Mouse (Mus musculus): ENCODE results near the gene Zfp579. TPM values are rescaled to one million over a fixed set of nuclear protein-coding genes. Genes with fewer than 3 reads are reported as not detected.

Gene Zfp579
- polyA plus RNA-seq, 1 experiment from 2014 or later: 41.7 TPM

- H3K4me3 ChIP-seq (ENCODE audit: low read depth, low read length): no peak overlapping the region
- 83% methylated on average over 2 of the region's 2 CpGs for WGBS
- DNase-seq (ENCODE audit: low spot score, missing footprints): no peak
- no peak overlapping the region for H3K9ac ChIP-seq (ENCODE audit: low read length)
- no peak overlapping the region for H3K4me2 ChIP-seq
- peaks cover 9% of the 10 kb centered on the region for H3K4me1 ChIP-seq (ENCODE audit: control insufficient read depth, insufficient read depth, low read length)
- H3K9me3 ChIP-seq (ENCODE audit: control insufficient read depth, low read length): no peaks in the 10 kb centered on the region
- no peak overlapping the region for H3K27ac ChIP-seq (ENCODE audit: low read depth, low read length)
- H3K27me3 ChIP-seq (ENCODE audit: control insufficient read depth, insufficient read depth, low read length): no peaks in the 10 kb centered on the region; the same call in 1 of the 2 replicates
- ATAC-seq (ENCODE audit: low FRiP score): no peak
- H3K36me3 ChIP-seq (ENCODE audit: control insufficient read depth, insufficient read depth, low read length): no peaks in the 10 kb centered on the region
These were observed 3.9 kb upstream of the Zfp579 start for GRCm38 (mm10) chr7:4999876-5000275.

- Histone ChIP-seq H3K36me3 (ENCODE audit: control insufficient read depth, insufficient read depth, low read length) (peaks cover 10% of the 10 kb centered on the region), H3K27me3 (ENCODE audit: control insufficient read depth, insufficient read depth, low read length) (peaks cover 18% of the 10 kb centered on the region), H3K9me3 (ENCODE audit: control insufficient read depth, low read length) (no peaks in the 10 kb centered on the region), H3K4me2 (peak overlapping the region; percentile 76), H3K27ac (ENCODE audit: low read depth, low read length) (no peak overlapping the region), H3K4me1 (ENCODE audit: control insufficient read depth, insufficient read depth, low read length) (peaks cover 20% of the 10 kb centered on the region), H3K4me3 (ENCODE audit: low read depth, low read length) (peak overlapping the region; percentile 74), H3K9ac (ENCODE audit: low read length) (peak overlapping the region; percentile 92)
- WGBS: 67% methylated on average over 6 of the region's 8 CpGs
- no peak for ATAC-seq (ENCODE audit: low FRiP score)
- DNase-seq (ENCODE audit: low spot score, missing footprints): no peak
These were observed 976 bp upstream of the Zfp579 start for GRCm38 (mm10) chr7:4996934-4997333.

DNA sequence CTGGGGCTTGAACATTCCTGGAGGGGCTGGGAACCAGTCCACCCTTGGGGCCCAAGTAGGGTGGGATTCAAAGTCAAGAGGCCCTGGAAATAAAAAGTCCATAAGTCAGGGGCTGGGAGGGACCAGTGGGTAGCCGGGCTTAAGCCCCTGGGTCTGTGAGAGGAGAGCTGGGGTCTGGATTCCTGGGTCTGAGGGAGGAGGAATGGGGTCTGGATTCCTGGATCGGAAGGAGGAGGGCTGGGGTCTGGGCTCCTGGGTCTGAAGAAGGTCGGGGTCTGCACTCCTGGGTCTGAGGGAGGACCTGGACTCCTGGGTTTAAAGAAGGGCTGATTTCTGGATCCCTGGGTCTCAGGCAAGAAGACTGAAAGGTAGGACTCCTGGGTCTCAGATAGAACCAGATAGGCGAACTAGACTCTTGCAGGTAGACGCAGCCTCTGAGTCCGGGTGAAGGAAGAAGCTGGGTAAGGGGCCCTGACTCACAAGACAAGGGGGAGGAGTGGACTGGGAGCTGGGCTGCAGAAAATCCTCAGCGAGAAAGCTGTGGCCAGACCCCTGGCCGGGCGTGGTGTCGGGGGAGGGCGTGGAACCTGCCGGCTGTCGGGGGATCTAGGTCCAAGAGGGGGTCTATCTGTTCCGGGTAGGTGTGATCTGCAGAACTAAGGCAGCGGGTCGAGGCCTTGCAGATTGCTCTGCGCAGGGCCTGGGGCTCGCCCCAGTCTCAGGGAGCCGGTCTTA is 523 bp downstream of the Zfp579 start:
- ATAC-seq (ENCODE audit: low FRiP score) (peak; percentile 14), DNase-seq (ENCODE audit: low spot score, missing footprints) (no peak)
- Histone ChIP-seq H3K4me1 (ENCODE audit: control insufficient read depth, insufficient read depth, low read length) (peaks cover 20% of the 10 kb centered on the region), H3K27ac (ENCODE audit: low read depth, low read length) (0 out of 2 replicates have a peak overlapping the region, but pooled peaks have one; percentile 20), H3K27me3 (ENCODE audit: control insufficient read depth, insufficient read depth, low read length) (peaks cover 18% of the 10 kb centered on the region), H3K9me3 (ENCODE audit: control insufficient read depth, low read length) (no peaks in the 10 kb centered on the region), H3K4me3 (ENCODE audit: low read depth, low read length) (peak overlapping the region; percentile 74), H3K9ac (ENCODE audit: low read length) (peak overlapping the region; percentile 92), H3K36me3 (ENCODE audit: control insufficient read depth, insufficient read depth, low read length) (peaks cover 10% of the 10 kb centered on the region), H3K4me2 (peak overlapping the region; percentile 76)
- 6% methylated on average over 19 of the region's 19 CpGs for WGBS

DNA sequence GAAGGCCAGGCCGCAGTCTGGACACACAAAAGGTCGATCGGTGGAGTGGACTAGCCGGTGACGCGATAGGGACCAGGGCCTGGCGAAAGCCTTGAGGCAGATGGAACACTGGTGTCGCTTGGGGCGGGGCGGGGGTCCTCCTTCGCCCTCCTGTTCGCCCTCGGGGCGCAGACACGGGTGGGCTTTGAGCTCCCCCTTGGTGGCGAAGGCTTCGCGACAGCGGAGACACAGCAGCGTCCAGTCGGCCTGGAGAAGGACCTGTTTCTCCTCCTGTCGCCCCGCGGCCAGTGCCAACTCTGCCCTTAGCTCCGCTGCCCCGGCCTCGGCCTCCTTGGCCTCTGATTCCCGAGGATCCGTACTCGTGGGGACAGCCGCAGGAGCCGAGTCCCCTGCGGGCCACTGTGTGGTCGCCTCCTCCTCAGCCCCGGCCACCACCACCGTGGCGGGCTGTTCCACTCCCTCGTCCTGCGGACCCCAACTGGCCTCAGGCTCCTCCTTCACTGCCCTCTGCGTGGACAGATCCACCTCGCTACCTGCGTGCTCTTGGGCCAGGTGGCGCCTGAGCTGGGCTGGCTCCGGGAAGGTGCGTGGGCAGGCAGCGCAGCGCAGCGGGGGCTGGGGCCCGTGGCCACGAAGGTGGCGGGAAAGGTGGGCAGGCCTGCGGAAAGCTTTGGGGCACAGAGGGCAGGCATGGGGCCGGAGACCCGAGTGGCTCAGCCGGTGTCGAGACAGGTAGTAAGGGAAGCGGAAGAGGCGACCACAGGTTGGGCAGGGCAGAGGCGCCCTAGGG is 1.8 kb downstream of the Zfp579 start:
- H3K9me3 ChIP-seq (ENCODE audit: control insufficient read depth, low read length): no peaks in the 10 kb centered on the region
- peaks cover 18% of the 10 kb centered on the region for H3K27me3 ChIP-seq (ENCODE audit: control insufficient read depth, insufficient read depth, low read length)
- ATAC-seq (ENCODE audit: low FRiP score) (no peak), DNase-seq (ENCODE audit: low spot score, missing footprints) (peak; percentile 89)
- H3K4me1 ChIP-seq (ENCODE audit: control insufficient read depth, insufficient read depth, low read length): peaks cover 20% of the 10 kb centered on the region
- H3K4me2 ChIP-seq: peak overlapping the region; percentile 12
- H3K4me3 ChIP-seq (ENCODE audit: low read depth, low read length): peak overlapping the region; percentile 74
- no peak overlapping the region for H3K27ac ChIP-seq (ENCODE audit: low read depth, low read length)
- peaks cover 10% of the 10 kb centered on the region for H3K36me3 ChIP-seq (ENCODE audit: control insufficient read depth, insufficient read depth, low read length)
- WGBS: 47% methylated on average over 59 of the region's 59 CpGs
- peak overlapping the region; percentile 0; the same call in 1 of the 2 replicates for H3K9ac ChIP-seq (ENCODE audit: low read length)

DNA sequence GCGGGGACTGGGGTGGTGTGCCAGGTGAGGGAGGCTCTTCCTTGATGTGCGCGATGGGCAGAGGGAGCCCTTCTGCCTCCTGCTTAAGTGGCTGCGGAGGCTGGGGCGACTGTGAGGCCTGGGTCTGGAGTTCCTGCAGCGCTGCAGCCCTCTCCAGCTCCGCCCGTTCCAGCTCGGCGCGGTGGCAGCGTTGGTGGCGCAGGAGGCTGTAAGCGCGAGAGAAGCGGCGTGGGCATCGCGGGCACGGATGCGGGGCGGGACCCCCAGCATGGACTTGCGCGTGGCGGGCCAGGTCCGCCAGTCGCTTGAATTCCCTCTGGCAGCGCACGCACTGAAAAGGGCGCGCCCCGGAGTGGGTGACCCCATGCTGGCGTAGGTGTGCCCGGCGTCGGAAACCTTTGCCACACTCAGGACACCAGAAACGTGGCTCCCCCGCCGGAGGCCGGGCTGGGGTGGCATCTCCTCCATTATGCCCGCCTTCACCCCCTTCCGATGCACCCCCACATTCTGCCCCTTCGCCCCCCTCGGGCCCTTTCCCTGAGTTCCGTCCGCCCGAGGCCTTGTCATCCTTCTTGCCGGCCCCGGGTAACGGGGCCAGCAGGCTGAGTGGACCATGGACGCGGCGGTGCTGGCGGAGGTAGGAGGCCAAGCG is 2.5 kb downstream of the Zfp579 start:
- no peak for DNase-seq (ENCODE audit: low spot score, missing footprints)
- Histone ChIP-seq H3K9ac (ENCODE audit: low read length) (no peak overlapping the region), H3K4me3 (ENCODE audit: low read depth, low read length) (peak overlapping the region; percentile 74), H3K27me3 (ENCODE audit: control insufficient read depth, insufficient read depth, low read length) (peaks cover 18% of the 10 kb centered on the region), H3K4me2 (peak overlapping the region; percentile 12), H3K27ac (ENCODE audit: low read depth, low read length) (no peak overlapping the region), H3K9me3 (ENCODE audit: control insufficient read depth, low read length) (no peaks in the 10 kb centered on the region), H3K4me1 (ENCODE audit: control insufficient read depth, insufficient read depth, low read length) (peaks cover 20% of the 10 kb centered on the region), H3K36me3 (ENCODE audit: control insufficient read depth, insufficient read depth, low read length) (peaks cover 10% of the 10 kb centered on the region)
- ATAC-seq (ENCODE audit: low FRiP score): no peak
- WGBS: 33% methylated on average over 55 of the region's 55 CpGs

GRCm38 (mm10) chr7:4988250-4988649 is 7.7 kb downstream of the Zfp579 start:
- Histone ChIP-seq H3K4me3 (ENCODE audit: low read depth, low read length) (no peak overlapping the region), H3K27ac (ENCODE audit: low read depth, low read length) (no peak overlapping the region), H3K9me3 (ENCODE audit: control insufficient read depth, low read length) (no peaks in the 10 kb centered on the region), H3K9ac (ENCODE audit: low read length) (no peak overlapping the region), H3K36me3 (ENCODE audit: control insufficient read depth, insufficient read depth, low read length) (peaks cover 7% of the 10 kb centered on the region), H3K4me2 (no peak overlapping the region), H3K27me3 (ENCODE audit: control insufficient read depth, insufficient read depth, low read length) (peaks cover 4% of the 10 kb centered on the region), H3K4me1 (ENCODE audit: control insufficient read depth, insufficient read depth, low read length) (no peaks in the 10 kb centered on the region)
- 67% methylated on average over 2 of the region's 2 CpGs for WGBS
- no peak for DNase-seq (ENCODE audit: low spot score, missing footprints)
- ATAC-seq (ENCODE audit: low FRiP score): no peak

GRCm38 (mm10) chr7:4976832-4977231 is 19.1 kb downstream of the Zfp579 start:
- Histone ChIP-seq H3K4me3 (ENCODE audit: low read depth, low read length) (no peak overlapping the region), H3K36me3 (ENCODE audit: control insufficient read depth, insufficient read depth, low read length) (no peaks in the 10 kb centered on the region), H3K9ac (ENCODE audit: low read length) (no peak overlapping the region), H3K4me2 (no peak overlapping the region), H3K9me3 (ENCODE audit: control insufficient read depth, low read length) (peaks cover 4% of the 10 kb centered on the region; the same call in 1 of the 2 replicates), H3K4me1 (ENCODE audit: control insufficient read depth, insufficient read depth, low read length) (no peaks in the 10 kb centered on the region), H3K27ac (ENCODE audit: low read depth, low read length) (no peak overlapping the region), H3K27me3 (ENCODE audit: control insufficient read depth, insufficient read depth, low read length) (no peaks in the 10 kb centered on the region)
- ATAC-seq (ENCODE audit: low FRiP score) (no peak), DNase-seq (ENCODE audit: low spot score, missing footprints) (no peak)
- 89% methylated on average over 7 of the region's 7 CpGs for WGBS

DNA sequence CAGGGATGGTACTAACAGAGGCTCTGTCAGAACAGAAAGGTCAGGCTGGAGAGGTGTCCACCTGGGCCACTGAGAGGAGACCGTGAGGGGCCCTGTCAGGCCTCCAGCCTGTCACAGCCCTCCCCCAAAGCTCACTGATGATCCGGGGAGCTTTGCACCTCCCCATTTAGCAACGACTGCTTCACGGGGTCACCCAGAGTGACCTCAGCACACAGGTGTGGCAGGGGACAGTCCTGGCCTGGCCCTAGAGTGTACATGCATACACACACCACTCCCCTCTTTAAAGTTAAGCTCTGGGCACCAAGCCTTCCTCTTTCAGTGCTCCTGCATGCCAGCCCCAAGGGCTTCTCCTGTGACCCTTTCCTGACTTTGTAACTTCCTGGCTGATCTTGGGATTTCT is 20.5 kb downstream of the Zfp579 start:
- no peak overlapping the region for H3K4me2 ChIP-seq
- 68% methylated on average over 4 of the region's 4 CpGs for WGBS
- H3K4me1 ChIP-seq (ENCODE audit: control insufficient read depth, insufficient read depth, low read length): no peaks in the 10 kb centered on the region
- ATAC-seq (ENCODE audit: low FRiP score) (no peak), DNase-seq (ENCODE audit: low spot score, missing footprints) (no peak)
- no peaks in the 10 kb centered on the region for H3K36me3 ChIP-seq (ENCODE audit: control insufficient read depth, insufficient read depth, low read length)
- no peak overlapping the region for H3K27ac ChIP-seq (ENCODE audit: low read depth, low read length)
- H3K27me3 ChIP-seq (ENCODE audit: control insufficient read depth, insufficient read depth, low read length): no peaks in the 10 kb centered on the region
- no peak overlapping the region for H3K4me3 ChIP-seq (ENCODE audit: low read depth, low read length)
- no peak overlapping the region for H3K9ac ChIP-seq (ENCODE audit: low read length)
- H3K9me3 ChIP-seq (ENCODE audit: control insufficient read depth, low read length): peaks cover 4% of the 10 kb centered on the region; the same call in 1 of the 2 replicates
